Mouse (Mus musculus): ENCODE results near the gene Fam189a1.

- no peak for TF ChIP-seq CTCF (IDR thresholded peaks at IDR 0.05; ENCODE audit: borderline replicate concordance, insufficient read depth, low read depth, low read length)
- TF ChIP-seq POLR2A (IDR thresholded peaks at IDR 0.05; ENCODE audit: borderline replicate concordance, insufficient read depth, low read length): no peak
These were observed 46.3 kb upstream of the Fam189a1 start for GRCm38 (mm10) chr7:65202719-65203118.
